Mouse (Mus musculus) CH12.LX (cell line): ENCODE data around the gene Cmtm6. TPM values are rescaled to one million over a fixed set of nuclear protein-coding genes. Genes with fewer than 3 reads are reported as not detected.

ENCODE experiments used
- DNase-seq: peaks from one replicate; pipeline ENCODE4 v3.0.0-alpha.2; 2013; ENCODE audit errors: extremely low read depth
- H3K27ac ChIP-seq: 2 replicates; pipeline ENCODE4 v1.5.1; 2012; ENCODE audit warnings: low read depth, mild to moderate bottlenecking, control low read depth, moderate library complexity; ENCODE audit not compliant: insufficient read depth
- H3K27me3 ChIP-seq: replicated peaks from 2 replicates; pipeline ENCODE3; 2012; ENCODE audit warnings: inconsistent platforms
- H3K36me3 ChIP-seq, 2 experiments: replicated peaks in 1 of 2; 2 replicates each; pipeline versions ENCODE3 to v1.6.1; 2012; ENCODE audit warnings: inconsistent platforms in 1 of 2, low read length in 1 of 2, mild to moderate bottlenecking in 1 of 2, mixed read lengths in 1 of 2, moderate library complexity in 1 of 2; ENCODE audit not compliant: control insufficient read depth in 1 of 2, insufficient read depth in 1 of 2
- H3K4me1 ChIP-seq, 2 experiments: 2 replicates each; pipeline ENCODE4 v1.6.1; 2012; ENCODE audit warnings: inconsistent platforms in 1 of 2, moderate library complexity in 1 of 2; ENCODE audit not compliant: insufficient read depth in 2 of 2, control insufficient read depth in 1 of 2
- H3K4me2 ChIP-seq: 2 replicates; pipeline ENCODE4 v1.6.1; 2012; ENCODE audit warnings: low read depth, mild to moderate bottlenecking, control low read depth; ENCODE audit not compliant: poor library complexity, insufficient read depth, severe bottlenecking
- H3K4me3 ChIP-seq, 3 experiments: fragments of 150-350 bp in 1 of 3; sonication (generic) in 1 of 3; replicated peaks in 1 of 3; 2 replicates each; pipeline versions ENCODE3 to v1.5.1; 2011 to 2012; ENCODE audit warnings: low read depth in 2 of 3, low read length in 2 of 3, mild to moderate bottlenecking in 2 of 3, moderate library complexity in 2 of 3, control low read depth in 1 of 3, improper control_type of control experiment in 1 of 3, inconsistent platforms in 1 of 3, mixed read lengths in 1 of 3; ENCODE audit not compliant: poor library complexity in 1 of 3
- H3K79me2 ChIP-seq: replicated peaks from 2 replicates; pipeline ENCODE4 v1.6.1; 2012; ENCODE audit warnings: mild to moderate bottlenecking, moderate library complexity; ENCODE audit not compliant: control insufficient read depth, poor library complexity, insufficient read depth, severe bottlenecking; ENCODE audit errors: extremely low read depth
- H3K9ac ChIP-seq: 2 replicates; pipeline ENCODE4 v1.6.1; 2012; ENCODE audit warnings: low read depth, mild to moderate bottlenecking, control low read depth, moderate library complexity; ENCODE audit not compliant: insufficient read depth
- H3K9me3 ChIP-seq: replicated peaks from 2 replicates; pipeline ENCODE3; 2012; ENCODE audit warnings: low read length, inconsistent platforms, mixed read lengths
- BHLHE40 ChIP-seq: IDR thresholded peaks from 2 replicates; pipeline ENCODE4 v1.6.1; 2011; ENCODE audit warnings: mild to moderate bottlenecking, low read depth, low read length, improper control_type of control experiment
- CHD1 ChIP-seq: IDR thresholded peaks from 2 replicates; pipeline ENCODE4 v1.6.1; 2012; ENCODE audit warnings: low read depth, low read length, improper control_type of control experiment, inconsistent platforms
- CHD2 ChIP-seq: IDR thresholded peaks from 2 replicates; pipeline ENCODE4 v1.6.1; 2011; ENCODE audit warnings: low read length, improper control_type of control experiment
- ELF1 ChIP-seq: IDR thresholded peaks from 2 replicates; pipeline ENCODE4 v1.6.1; 2014; ENCODE audit warnings: low read depth, mild to moderate bottlenecking, inconsistent platforms, low read length, improper control_type of control experiment
- ETS1 ChIP-seq: conservative IDR thresholded peaks from 2 replicates; pipeline ENCODE4 v1.6.1; 2012; ENCODE audit warnings: low read depth, mild to moderate bottlenecking, inconsistent platforms, low read length, improper control_type of control experiment, moderate library complexity
- GABPA ChIP-seq: IDR thresholded peaks from 2 replicates; pipeline ENCODE4 v1.6.1; 2012; ENCODE audit warnings: low read depth, low read length, improper control_type of control experiment, inconsistent platforms; ENCODE audit not compliant: insufficient replicate concordance
- HCFC1 ChIP-seq: IDR thresholded peaks from 2 replicates; pipeline ENCODE4 v1.6.1; 2012; ENCODE audit warnings: low read depth, mild to moderate bottlenecking, inconsistent platforms, low read length, improper control_type of control experiment
- JUN ChIP-seq: IDR thresholded peaks from 2 replicates; pipeline ENCODE4 v1.6.1; 2011; ENCODE audit warnings: low read depth, mild to moderate bottlenecking, low read length, improper control_type of control experiment, moderate library complexity; ENCODE audit not compliant: insufficient read depth
- KAT2A ChIP-seq: IDR thresholded peaks from 2 replicates; pipeline ENCODE4 v1.6.1; 2012; ENCODE audit warnings: low read length, improper control_type of control experiment, inconsistent platforms; ENCODE audit not compliant: insufficient replicate concordance
- MAFK ChIP-seq: IDR thresholded peaks from 2 replicates; pipeline ENCODE4 v1.6.1; 2011; ENCODE audit warnings: low read length, improper control_type of control experiment; ENCODE audit not compliant: insufficient replicate concordance
- MAX ChIP-seq: IDR thresholded peaks from 2 replicates; pipeline ENCODE4 v1.6.1; 2011; ENCODE audit warnings: low read length, improper control_type of control experiment
- MAZ ChIP-seq: IDR thresholded peaks from 2 replicates; pipeline ENCODE4 v1.6.1; 2012; ENCODE audit warnings: low read depth, mild to moderate bottlenecking, inconsistent platforms, low read length, improper control_type of control experiment, moderate library complexity
- MEF2A ChIP-seq: IDR thresholded peaks from 2 replicates; pipeline ENCODE4 v1.6.1; 2014; ENCODE audit warnings: low read depth, mild to moderate bottlenecking, inconsistent platforms, low read length, improper control_type of control experiment, borderline replicate concordance
- MXI1 ChIP-seq: IDR thresholded peaks from 2 replicates; pipeline ENCODE4 v1.6.1; 2011; ENCODE audit warnings: mild to moderate bottlenecking, low read depth, low read length, improper control_type of control experiment
- NELFE ChIP-seq: IDR thresholded peaks from 2 replicates; pipeline ENCODE4 v1.6.1; 2011; ENCODE audit warnings: low read depth, low read length, improper control_type of control experiment
- NRF1 ChIP-seq: IDR thresholded peaks from 2 replicates; pipeline ENCODE4 v1.6.1; 2014; ENCODE audit warnings: low read depth, mild to moderate bottlenecking, inconsistent platforms, low read length, improper control_type of control experiment, moderate library complexity
- PAX5 ChIP-seq: IDR thresholded peaks from 2 replicates; pipeline ENCODE4 v1.6.1; 2012; ENCODE audit warnings: low read length, inconsistent platforms, mixed read lengths
- POLR2A ChIP-seq: IDR thresholded peaks from 2 replicates; pipeline ENCODE4 v1.6.1; 2011; ENCODE audit warnings: low read depth, mild to moderate bottlenecking, improper control_type of control experiment, low read length
- POLR2AphosphoS2 ChIP-seq: IDR thresholded peaks from 2 replicates; pipeline ENCODE4 v1.6.1; 2011; ENCODE audit warnings: low read depth, low read length, improper control_type of control experiment
- SMC3 ChIP-seq: IDR thresholded peaks from 2 replicates; pipeline ENCODE4 v1.6.1; 2011; ENCODE audit warnings: low read depth, low read length, improper control_type of control experiment
- TBP ChIP-seq: conservative IDR thresholded peaks from 2 replicates; pipeline ENCODE4 v1.6.1; 2011; ENCODE audit warnings: low read depth, low read length, improper control_type of control experiment
- TCF12 ChIP-seq: IDR thresholded peaks from 2 replicates; pipeline ENCODE4 v1.6.1; 2014; ENCODE audit warnings: low read depth, mild to moderate bottlenecking, inconsistent platforms, low read length, improper control_type of control experiment
- UBTF ChIP-seq: IDR thresholded peaks from 2 replicates; pipeline ENCODE4 v1.6.1; 2012; ENCODE audit warnings: low read depth, mild to moderate bottlenecking, inconsistent platforms, low read length, improper control_type of control experiment, moderate library complexity
- USF1 ChIP-seq: IDR thresholded peaks from 2 replicates; pipeline ENCODE4 v1.6.1; 2014; ENCODE audit warnings: low read depth, mild to moderate bottlenecking, inconsistent platforms, low read length, improper control_type of control experiment
- ZMIZ1 ChIP-seq: IDR thresholded peaks from 2 replicates; pipeline ENCODE4 v1.6.1; 2012; ENCODE audit warnings: low read depth, mild to moderate bottlenecking, inconsistent platforms, low read length, improper control_type of control experiment
- ZNF384 ChIP-seq: IDR thresholded peaks from 2 replicates; pipeline ENCODE4 v1.6.1; 2012; ENCODE audit warnings: low read depth, low read length, improper control_type of control experiment, inconsistent platforms
- dilution Hi-C: fragments of 300-500 bp; cut with MboI; formaldehyde crosslinking; loops from 2 replicates; pipeline ENCODE4 v1.14.3; 2020; ENCODE audit warnings: low sequenced_read_pairs; ENCODE audit not compliant: extremely low pct_unique_long_range_greater_than_20kb, extremely low pct_ligation_motif_present
- in situ Hi-C: fragments of 300-500 bp; cut with MboI; formaldehyde crosslinking; loops from 3 replicates; pipeline ENCODE4 v1.14.3; 2019; ENCODE audit warnings: low sequenced_read_pairs, low pct_ligation_motif_present, low pct_unique_long_range_greater_than_20kb, mixed read lengths
- polyA plus RNA-seq: library from polyadenylated mRNA; unstranded; fragments of >175 nt; gene quantifications from 2 replicates; pipeline ENCODE4 v1.2.1, GENCODE M21; 2012; ENCODE audit warnings: low read depth; ENCODE audit not compliant: insufficient read length
- total RNA-seq, 2 experiments: library from RNA; depleted of rRNA; stranded (reverse); fragments of 300-350 nt in 1 of 2; fragments of >200 nt in 1 of 2; gene quantifications; 2 replicates each; pipeline ENCODE4 v1.2.3; 2012 to 2014

The Cmtm6 gene
- total and polyA plus RNA-seq, 3 experiments, result 30.1 to 39.5 (median 38.0) TPM

GRCm38 (mm10) chr9:114687639-114688038 lies 43.3 kb upstream of the Cmtm6 start:
- dilution Hi-C loops (no loop called here), in situ Hi-C loops (no loop called here)
- Histone ChIP-seq H3K9me3 (no peaks in the 10 kb centered on the region), H3K36me3 (peaks cover 7 to 16% of the 10 kb centered on the region in 2 experiments), H3K79me2 (peaks cover 15% of the 10 kb centered on the region), H3K27me3 (no peaks in the 10 kb centered on the region), H3K27ac (no peak overlapping the region), H3K4me2 (peak overlapping the region; percentile 94), H3K9ac (peak overlapping the region; percentile 81), H3K4me1 (peaks cover 5 to 25% of the 10 kb centered on the region in 2 experiments; a peak in 3 of 4 replicates), H3K4me3 (peak overlapping the region in 2 of 3 experiments; percentile 82 to 83)
- DNase-seq, result no peak
- TF ChIP-seq ELF1 (no peak), KAT2A (no peak), CHD2 (no peak), USF1 (no peak), CHD1 (no peak), ZNF384 (no peak), UBTF (no peak)

DNA sequence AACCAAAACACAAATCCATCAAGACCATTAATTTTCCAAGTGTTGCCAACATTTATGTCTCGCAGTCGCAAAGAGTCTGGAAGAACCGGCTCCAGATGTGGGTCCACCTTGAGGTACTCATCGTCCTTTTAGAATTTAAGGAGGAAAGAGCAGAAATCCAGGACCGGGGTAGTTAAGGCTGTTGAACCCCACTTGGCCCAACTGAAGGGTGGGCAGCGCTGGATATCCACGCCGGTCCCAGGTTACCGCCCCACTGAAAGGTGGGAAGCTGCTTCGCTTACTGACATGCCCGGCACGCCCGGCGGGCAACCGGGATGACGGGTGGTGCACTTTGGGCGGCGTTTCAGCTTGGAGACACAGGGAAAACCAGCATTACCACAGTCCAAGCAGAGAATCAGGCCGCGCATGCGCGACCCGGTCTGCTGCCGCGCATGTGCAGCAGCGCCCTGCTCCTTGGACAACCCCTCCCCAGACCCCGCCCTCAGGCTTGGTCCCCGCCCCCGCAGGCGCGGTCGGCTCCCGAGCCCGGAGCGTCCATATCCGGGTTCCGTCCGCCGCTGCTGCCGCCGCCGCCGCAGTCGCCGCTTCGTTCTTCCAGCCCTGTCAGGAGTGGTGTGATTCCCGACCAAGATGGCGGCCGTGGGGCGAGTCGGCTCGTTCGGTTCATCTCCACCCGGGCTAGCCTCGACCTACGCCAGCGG lies 42.5 kb upstream of the Cmtm6 start, which contains the start of gene Dync1li1:
TSS of gene Dync1li1 (plus strand) at position 539 of the 701 bp plus-strand sequence.
- dilution Hi-C loops (no loop called here), in situ Hi-C loops (no loop called here)
- Histone ChIP-seq H3K79me2 (peaks cover 15% of the 10 kb centered on the region), H3K4me1 (peaks cover 5 to 25% of the 10 kb centered on the region in 2 experiments; a peak in 3 of 4 replicates), H3K27me3 (no peaks in the 10 kb centered on the region), H3K9me3 (no peaks in the 10 kb centered on the region), H3K4me2 (peak within 1 kb of the TSS; percentile 94), H3K4me3 (peak within 1 kb of the TSS; percentile 82 to 99 (median 83)), H3K27ac (peak within 1 kb of the TSS; percentile 49), H3K9ac (peak within 1 kb of the TSS; percentile 86), H3K36me3 (peaks cover 7 to 21% of the 10 kb centered on the region in 2 experiments)
- peak; percentile 93 for DNase-seq
- TF ChIP-seq ZMIZ1 (peak; percentile 44; the same call in 1 of the 2 replicates), MEF2A (peak; percentile 54; the same call in 1 of the 2 replicates), GABPA (no peak), KAT2A (no peak), NRF1 (peak; percentile 98), JUN (no peak), NELFE (peak; percentile 96), ELF1 (peak; percentile 90), TCF12 (peak; percentile 76), TBP (0 out of 2 replicates have a peak, but pooled peaks have one; percentile 48), PAX5 (no peak), MAZ (peak; percentile 79; the same call in 1 of the 2 replicates), MAFK (no peak), POLR2A (peak; percentile 90), MAX (0 out of 2 replicates have a peak, but pooled peaks have one; percentile 3), BHLHE40 (peak; percentile 37; the same call in 1 of the 2 replicates), SMC3 (no peak), MXI1 (peak; percentile 45; the same call in 1 of the 2 replicates), ZNF384 (no peak), POLR2AphosphoS2 (peak; percentile 52; the same call in 1 of the 2 replicates), ETS1 (no peak), HCFC1 (peak; percentile 48)
